Mouse (Mus musculus) heart, adult 2 months (tissue): ENCODE measurements at regions not wholly inside any gene's neighbourhood (a gene's known extent, or its start where the extent isn't known, plus 50 kb on each side); places are given as distances from the start of the nearest gene placed in this dataset.

Source experiments
- CTCF ChIP-seq: fragments of 200-600 bp; IDR thresholded peaks from 2 replicates; pipeline ENCODE4 v1.8.1; 2022; ENCODE audit warnings: antibody characterized with exemption, mild to moderate bottlenecking, moderate library complexity
- EP300 ChIP-seq: fragments of 200-500 bp; IDR thresholded peaks from 2 replicates; pipeline ENCODE4 v1.6.1; 2011; ENCODE audit warnings: low read depth, low read length, control low read depth; ENCODE audit not compliant: insufficient read depth
- POLR2A ChIP-seq: fragments of 200-500 bp; IDR thresholded peaks from 2 replicates; pipeline ENCODE4 v1.6.1; 2011; ENCODE audit warnings: mild to moderate bottlenecking, low read depth, low read length, control low read depth; ENCODE audit not compliant: insufficient read depth

DNA sequence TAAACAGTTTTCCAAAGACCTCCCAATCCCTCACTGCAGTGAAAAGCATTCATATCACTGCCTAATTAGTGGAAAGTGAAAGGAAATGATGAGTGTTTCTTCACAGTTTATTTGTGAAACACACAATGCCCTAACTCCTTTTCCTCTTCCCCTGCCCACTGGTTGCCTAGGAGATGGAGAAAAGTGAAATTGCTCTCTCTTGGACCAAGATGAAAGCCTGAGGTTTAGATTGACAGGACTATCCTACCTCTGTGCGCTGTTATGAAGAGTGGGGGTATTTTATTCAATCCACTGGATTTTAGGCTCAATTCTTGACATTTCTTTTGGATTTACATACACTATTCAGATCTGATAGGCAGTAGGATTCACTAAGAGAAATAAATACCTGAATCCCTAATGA, 132.1 kb upstream of the Zbtb20 start:
- TF ChIP-seq CTCF (no peak), POLR2A (no peak), EP300 (no peak)
